Mouse (Mus musculus): ENCODE results near the gene Tenm3. TPM values are rescaled to one million over a fixed set of nuclear protein-coding genes. Genes with fewer than 3 reads are reported as not detected.

The Tenm3 gene
- polyA plus RNA-seq, 1 experiment from 2014 or later = 48.6 TPM

- ATAC-seq (ENCODE audit: low read depth) = no peak
- H3K9me3 ChIP-seq (ENCODE audit: control insufficient read depth, low read length) = peaks cover 7% of the 10 kb centered on the region; the same call in 1 of the 2 replicates
- H3K36me3 ChIP-seq (ENCODE audit: control insufficient read depth, insufficient read depth, low read length) = no peaks in the 10 kb centered on the region
- 60% methylated on average over 6 of the region's 6 CpGs for WGBS
- peak; percentile 40 for DNase-seq (ENCODE audit: low spot score)
- no peaks in the 10 kb centered on the region for H3K27me3 ChIP-seq (replicated peaks; ENCODE audit: control insufficient read depth, insufficient read depth, low read length)
- H3K4me3 ChIP-seq (ENCODE audit: low read depth, low read length) = no peak overlapping the region
- H3K27ac ChIP-seq (replicated peaks; ENCODE audit: low read depth, low read length) = no peak overlapping the region; the same call in 1 of the 2 replicates
- peaks cover 4% of the 10 kb centered on the region; the same call in 1 of the 2 replicates for H3K4me1 ChIP-seq (ENCODE audit: control insufficient read depth, insufficient read depth, low read length)
- no peak overlapping the region for H3K4me2 ChIP-seq (ENCODE audit: low read depth, low read length)
- H3K9ac ChIP-seq (ENCODE audit: low read depth, low read length) = no peak overlapping the region
These were observed 139.3 kb downstream of the Tenm3 start for GRCm38 (mm10) chr8:48704485-48704884.

GRCm38 (mm10) chr8:48690665-48691395 lies 152.9 kb downstream of the Tenm3 start:
- no peak overlapping the region for H3K4me2 ChIP-seq (ENCODE audit: low read depth, low read length)
- ATAC-seq (ENCODE audit: low read depth) (no peak), DNase-seq (ENCODE audit: low spot score) (peak; percentile 82)
- no peaks in the 10 kb centered on the region for H3K36me3 ChIP-seq (ENCODE audit: control insufficient read depth, insufficient read depth, low read length)
- no peak overlapping the region for H3K4me3 ChIP-seq (ENCODE audit: low read depth, low read length)
- peaks cover 23% of the 10 kb centered on the region for H3K4me1 ChIP-seq (ENCODE audit: control insufficient read depth, insufficient read depth, low read length)
- no peaks in the 10 kb centered on the region for H3K9me3 ChIP-seq (ENCODE audit: control insufficient read depth, low read length)
- WGBS = 71% methylated on average over 10 of the region's 10 CpGs
- no peaks in the 10 kb centered on the region for H3K27me3 ChIP-seq (replicated peaks; ENCODE audit: control insufficient read depth, insufficient read depth, low read length)
- H3K9ac ChIP-seq (ENCODE audit: low read depth, low read length) = no peak overlapping the region
- no peak overlapping the region for H3K27ac ChIP-seq (replicated peaks; ENCODE audit: low read depth, low read length)

- H3K36me3 ChIP-seq (ENCODE audit: control insufficient read depth, insufficient read depth, low read length) = no peaks in the 10 kb centered on the region
- no peak overlapping the region for H3K4me3 ChIP-seq (ENCODE audit: low read depth, low read length)
- H3K4me2 ChIP-seq (ENCODE audit: low read depth, low read length) = no peak overlapping the region
- 67% methylated on average over 4 of the region's 4 CpGs for WGBS
- DNase-seq (ENCODE audit: low spot score) (no peak), ATAC-seq (ENCODE audit: low read depth) (no peak)
- no peaks in the 10 kb centered on the region for H3K9me3 ChIP-seq (ENCODE audit: control insufficient read depth, low read length)
- H3K27ac ChIP-seq (replicated peaks; ENCODE audit: low read depth, low read length) = peak overlapping the region; percentile 49; the same call in 1 of the 2 replicates
- no peaks in the 10 kb centered on the region for H3K27me3 ChIP-seq (replicated peaks; ENCODE audit: control insufficient read depth, insufficient read depth, low read length)
- no peak overlapping the region for H3K9ac ChIP-seq (ENCODE audit: low read depth, low read length)
- peaks cover 23% of the 10 kb centered on the region for H3K4me1 ChIP-seq (ENCODE audit: control insufficient read depth, insufficient read depth, low read length)
These were observed 155.0 kb downstream of the Tenm3 start for GRCm38 (mm10) chr8:48688706-48689105.

- Histone ChIP-seq H3K4me3 (ENCODE audit: low read depth, low read length) (no peak overlapping the region), H3K27me3 (replicated peaks; ENCODE audit: control insufficient read depth, insufficient read depth, low read length) (no peaks in the 10 kb centered on the region), H3K4me2 (ENCODE audit: low read depth, low read length) (peak overlapping the region; percentile 2; the same call in 1 of the 2 replicates), H3K4me1 (ENCODE audit: control insufficient read depth, insufficient read depth, low read length) (peaks cover 23% of the 10 kb centered on the region), H3K9ac (ENCODE audit: low read depth, low read length) (peak overlapping the region; percentile 20; the same call in 1 of the 2 replicates), H3K9me3 (ENCODE audit: control insufficient read depth, low read length) (no peaks in the 10 kb centered on the region), H3K36me3 (ENCODE audit: control insufficient read depth, insufficient read depth, low read length) (no peaks in the 10 kb centered on the region), H3K27ac (replicated peaks; ENCODE audit: low read depth, low read length) (peak overlapping the region; percentile 49)
- 47% methylated on average over 9 of the region's 9 CpGs for WGBS
- ATAC-seq (ENCODE audit: low read depth) (no peak), DNase-seq (ENCODE audit: low spot score) (peak; percentile 35)
These were observed 155.6 kb downstream of the Tenm3 start for GRCm38 (mm10) chr8:48688188-48688587.

GRCm38 (mm10) chr8:48673476-48673875 lies 170.3 kb downstream of the Tenm3 start:
- H3K9ac ChIP-seq (ENCODE audit: low read depth, low read length) = no peak overlapping the region
- no peak overlapping the region for H3K27ac ChIP-seq (replicated peaks; ENCODE audit: low read depth, low read length)
- no peak for ATAC-seq (ENCODE audit: low read depth)
- H3K4me1 ChIP-seq (ENCODE audit: control insufficient read depth, insufficient read depth, low read length) = peaks cover 3% of the 10 kb centered on the region; the same call in 1 of the 2 replicates
- H3K27me3 ChIP-seq (replicated peaks; ENCODE audit: control insufficient read depth, insufficient read depth, low read length) = no peaks in the 10 kb centered on the region
- H3K4me2 ChIP-seq (ENCODE audit: low read depth, low read length) = no peak overlapping the region
- H3K36me3 ChIP-seq (ENCODE audit: control insufficient read depth, insufficient read depth, low read length) = 0 out of 2 replicates have a peak, but pooled peaks cover 3% of the 10 kb centered on the region
- no peak for DNase-seq (ENCODE audit: low spot score)
- WGBS = 65% methylated on average over 2 of the region's 2 CpGs
- H3K4me3 ChIP-seq (ENCODE audit: low read depth, low read length) = no peak overlapping the region
- H3K9me3 ChIP-seq (ENCODE audit: control insufficient read depth, low read length) = no peaks in the 10 kb centered on the region

- no peak overlapping the region for H3K27ac ChIP-seq (replicated peaks; ENCODE audit: low read depth, low read length)
- H3K27me3 ChIP-seq (replicated peaks; ENCODE audit: control insufficient read depth, insufficient read depth, low read length) = no peaks in the 10 kb centered on the region
- H3K4me2 ChIP-seq (ENCODE audit: low read depth, low read length) = no peak overlapping the region
- H3K9ac ChIP-seq (ENCODE audit: low read depth, low read length) = no peak overlapping the region
- DNase-seq (ENCODE audit: low spot score) = no peak
- H3K4me3 ChIP-seq (ENCODE audit: low read depth, low read length) = no peak overlapping the region
- H3K36me3 ChIP-seq (ENCODE audit: control insufficient read depth, insufficient read depth, low read length) = 0 out of 2 replicates have a peak, but pooled peaks cover 3% of the 10 kb centered on the region
- peaks cover 3% of the 10 kb centered on the region; the same call in 1 of the 2 replicates for H3K4me1 ChIP-seq (ENCODE audit: control insufficient read depth, insufficient read depth, low read length)
- WGBS = 82% methylated on average over 11 of the region's 11 CpGs
- H3K9me3 ChIP-seq (ENCODE audit: control insufficient read depth, low read length) = no peaks in the 10 kb centered on the region
- no peak for ATAC-seq (ENCODE audit: low read depth)
These were observed 171.3 kb downstream of the Tenm3 start for GRCm38 (mm10) chr8:48672471-48672870.

- no peaks in the 10 kb centered on the region for H3K27me3 ChIP-seq (replicated peaks; ENCODE audit: control insufficient read depth, insufficient read depth, low read length)
- H3K27ac ChIP-seq (replicated peaks; ENCODE audit: low read depth, low read length) = no peak overlapping the region
- H3K9me3 ChIP-seq (ENCODE audit: control insufficient read depth, low read length) = no peaks in the 10 kb centered on the region
- no peak overlapping the region for H3K4me3 ChIP-seq (ENCODE audit: low read depth, low read length)
- 0 out of 2 replicates have a peak, but pooled peaks cover 3% of the 10 kb centered on the region for H3K36me3 ChIP-seq (ENCODE audit: control insufficient read depth, insufficient read depth, low read length)
- DNase-seq (ENCODE audit: low spot score) (no peak), ATAC-seq (ENCODE audit: low read depth) (no peak)
- no peak overlapping the region for H3K9ac ChIP-seq (ENCODE audit: low read depth, low read length)
- peaks cover 3% of the 10 kb centered on the region; the same call in 1 of the 2 replicates for H3K4me1 ChIP-seq (ENCODE audit: control insufficient read depth, insufficient read depth, low read length)
- 74% methylated on average over 4 of the region's 4 CpGs for WGBS
- no peak overlapping the region for H3K4me2 ChIP-seq (ENCODE audit: low read depth, low read length)
These were observed 172.4 kb downstream of the Tenm3 start for GRCm38 (mm10) chr8:48671318-48671717.

GRCm38 (mm10) chr8:48670895-48671294 lies 172.9 kb downstream of the Tenm3 start:
- no peak overlapping the region for H3K4me2 ChIP-seq (ENCODE audit: low read depth, low read length)
- DNase-seq (ENCODE audit: low spot score) = no peak
- peaks cover 3% of the 10 kb centered on the region; the same call in 1 of the 2 replicates for H3K4me1 ChIP-seq (ENCODE audit: control insufficient read depth, insufficient read depth, low read length)
- no peaks in the 10 kb centered on the region for H3K27me3 ChIP-seq (replicated peaks; ENCODE audit: control insufficient read depth, insufficient read depth, low read length)
- H3K36me3 ChIP-seq (ENCODE audit: control insufficient read depth, insufficient read depth, low read length) = 0 out of 2 replicates have a peak, but pooled peaks cover 3% of the 10 kb centered on the region
- WGBS = 38% methylated on average over 3 of the region's 3 CpGs
- H3K9ac ChIP-seq (ENCODE audit: low read depth, low read length) = no peak overlapping the region
- no peak overlapping the region for H3K27ac ChIP-seq (replicated peaks; ENCODE audit: low read depth, low read length)
- H3K4me3 ChIP-seq (ENCODE audit: low read depth, low read length) = no peak overlapping the region
- no peaks in the 10 kb centered on the region for H3K9me3 ChIP-seq (ENCODE audit: control insufficient read depth, low read length)
- no peak for ATAC-seq (ENCODE audit: low read depth)
